Mouse (Mus musculus): ENCODE data around the gene Fthl17a. TPM values are rescaled to one million over a fixed set of nuclear protein-coding genes. Genes with fewer than 3 reads are reported as not detected.

Fthl17a gene
- total RNA-seq (2021) = not detected
- long read RNA-seq, experiment 1 = 0 reads
- long read RNA-seq, experiment 2 = 0 reads

- DNase-seq (ENCODE audit: low spot score in 2 of 2) = no peak
Measured at GRCm38 (mm10) chrX:85249379-85249778, at the start of gene Fthl17a. Gene Fthl17a (plus strand): TSS chrX:85249679.

- DNase-seq (ENCODE audit: low spot score in 2 of 2) = no peak
Measured at GRCm38 (mm10) chrX:85207001-85207400, 42.5 kb upstream of the Fthl17a start.

- no peak for DNase-seq (ENCODE audit: low spot score in 2 of 2)
Measured at GRCm38 (mm10) chrX:85226883-85227282, 22.6 kb upstream of the Fthl17a start.

- no peak for DNase-seq (ENCODE audit: low spot score in 2 of 2)
Measured at GRCm38 (mm10) chrX:85271821-85272220, 22.3 kb downstream of the Fthl17a start.

GRCm38 (mm10) chrX:85272296-85272695 is 22.8 kb downstream of the Fthl17a start:
- DNase-seq (ENCODE audit: low spot score in 2 of 2) = no peak

- DNase-seq (ENCODE audit: low spot score in 2 of 2) = no peak
Measured at GRCm38 (mm10) chrX:85289846-85290245, 40.4 kb downstream of the Fthl17a start.

- no peak for DNase-seq (ENCODE audit: low spot score in 2 of 2)
Measured at GRCm38 (mm10) chrX:85292781-85293180, 43.3 kb downstream of the Fthl17a start.

- no peak for DNase-seq (ENCODE audit: low spot score in 2 of 2)
Measured at GRCm38 (mm10) chrX:85294001-85294400, 44.5 kb downstream of the Fthl17a start.

GRCm38 (mm10) chrX:85304674-85305073 is 55.2 kb downstream of the Fthl17a start:
- DNase-seq (ENCODE audit: low spot score in 2 of 2) = no peak

GRCm38 (mm10) chrX:85318576-85318975 is 69.1 kb downstream of the Fthl17a start:
- DNase-seq (ENCODE audit: low spot score in 2 of 2) = no peak

- DNase-seq (ENCODE audit: low spot score in 2 of 2) = no peak
Measured at GRCm38 (mm10) chrX:85319193-85319592, 69.7 kb downstream of the Fthl17a start.

Data from adrenal gland, adult 18-20 months (tissue).